Mouse (Mus musculus): ENCODE data around the gene Golim4. TPM values are rescaled to one million over a fixed set of nuclear protein-coding genes. Genes with fewer than 3 reads are reported as not detected.
"Not testable (repeated sequence)": the region's sequence is repeated elsewhere in the genome, so short reads cannot be mapped to it uniquely, and the experiment has no call there.

Golim4 gene
- total RNA-seq (2014; fragmentation: Nextera tagmentation) (12.6 and 13.8 TPM in 2 replicates), total RNA-seq (2017) (4.3 and 4.4 TPM in 2 replicates), polyA plus RNA-seq (2012) (5.1 and 9.0 TPM in 2 replicates)

DNA sequence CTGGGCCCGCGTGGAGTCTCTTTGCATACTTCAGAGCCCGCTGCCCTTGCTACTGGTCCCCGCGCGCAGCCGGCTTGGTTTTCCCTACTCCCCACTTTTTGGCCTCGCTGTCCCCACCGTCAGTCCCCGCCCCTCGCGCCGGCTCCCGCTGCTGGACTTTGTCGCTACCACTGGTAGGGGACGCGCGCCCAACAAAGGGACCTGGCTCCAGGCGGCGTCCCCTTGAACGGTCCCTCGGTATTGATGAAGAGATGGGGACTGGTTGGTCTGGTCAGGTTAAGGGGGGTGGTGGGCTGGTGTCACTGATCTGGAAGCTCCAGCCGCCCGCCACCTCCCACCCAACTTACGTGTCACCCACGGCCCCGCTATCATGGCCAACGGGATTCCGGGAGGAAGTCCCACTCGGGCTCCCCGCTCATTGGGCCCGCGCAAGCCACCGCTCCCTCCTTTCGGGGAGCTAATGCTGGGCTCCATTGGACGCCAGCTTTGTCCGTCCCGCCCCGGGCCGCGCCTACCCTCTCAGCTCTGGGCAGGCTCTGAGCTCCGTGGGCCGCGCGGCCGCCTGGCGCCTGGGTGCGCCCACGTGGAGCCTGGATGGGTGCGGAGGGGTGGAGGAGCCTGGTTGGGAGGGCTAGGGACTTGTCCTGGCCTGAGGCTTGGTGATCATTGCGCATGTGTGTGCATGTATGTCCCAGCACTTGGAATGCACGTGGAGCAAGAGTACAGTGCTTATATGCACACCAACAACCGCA lies at the start of gene Golim4:
Gene Golim4, minus strand, starts transcription at position 399 of the 752 bp plus-strand sequence.
- Histone ChIP-seq H3K27me3 (ENCODE audit: insufficient read depth, low read length) (no peaks in the 10 kb centered on the region), H3K36me3 (replicated peaks) (peaks cover 4% of the 10 kb centered on the region), H3K9me3 (replicated peaks) (peaks cover 16% of the 10 kb centered on the region), H3K4me3 (ENCODE audit: low read depth, low read length) (peak within 1 kb of the TSS; percentile 73), H3K4me1 (ENCODE audit: insufficient read depth, low read depth, low read length) (peaks cover 9% of the 10 kb centered on the region)
- ATAC-seq (ENCODE audit: extremely low read depth, insufficient number of reproducible peaks, low FRiP score, poor library complexity, severe bottlenecking) (peak; percentile 90), DNase-seq (ENCODE audit: low spot score) (peak; percentile 81)
- TF ChIP-seq CTCF (IDR thresholded peaks at IDR 0.05; ENCODE audit: low read depth, low read length): no peak
- no peak for TF ChIP-seq GATA1 (IDR thresholded peaks at IDR 0.05; ENCODE audit: borderline replicate concordance, low read length)
- TF ChIP-seq GATA2 (IDR thresholded peaks at IDR 0.05; ENCODE audit: borderline replicate concordance, low read depth, low read length): no peak
- no peak for TF ChIP-seq TAL1 (conservative IDR thresholded peaks at IDR 0.05; ENCODE audit: low read depth, low read length)
- TF ChIP-seq POLR2AphosphoS5 (IDR thresholded peaks at IDR 0.05; ENCODE audit: insufficient replicate concordance, low read depth, low read length): no peak

DNA sequence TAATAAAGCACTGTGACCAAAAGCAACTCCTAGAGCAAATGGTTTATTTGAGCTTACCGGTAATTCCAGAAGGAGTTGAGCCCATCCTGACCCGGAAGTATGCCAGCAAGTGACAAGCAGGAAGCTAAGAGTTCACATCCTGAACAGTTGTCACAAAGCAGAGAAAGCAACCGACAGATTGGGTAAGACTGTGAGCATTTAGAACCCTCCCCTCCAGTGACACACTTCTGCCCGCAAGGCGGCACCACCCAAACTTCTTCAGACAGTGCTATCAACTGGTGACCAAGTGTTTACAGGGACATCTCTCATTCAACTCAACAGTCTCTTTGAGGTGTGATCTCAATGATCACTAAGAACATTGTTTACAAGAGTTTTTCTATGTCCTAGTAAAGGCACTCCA lies 48.9 kb upstream of the Golim4 start:
- Histone ChIP-seq H3K36me3 (replicated peaks) (no peaks in the 10 kb centered on the region), H3K4me1 (ENCODE audit: insufficient read depth, low read depth, low read length) (no peaks in the 10 kb centered on the region), H3K9me3 (replicated peaks) (no peaks in the 10 kb centered on the region), H3K4me3 (ENCODE audit: low read depth, low read length) (no peak overlapping the region), H3K27me3 (ENCODE audit: insufficient read depth, low read length) (no peaks in the 10 kb centered on the region)
- DNase-seq (ENCODE audit: low spot score): no peak
- no peak for ATAC-seq (ENCODE audit: extremely low read depth, insufficient number of reproducible peaks, low FRiP score, poor library complexity, severe bottlenecking)
- TF ChIP-seq GATA1 (IDR thresholded peaks at IDR 0.05; ENCODE audit: borderline replicate concordance, low read length): no peak
- TF ChIP-seq TAL1 (conservative IDR thresholded peaks at IDR 0.05; ENCODE audit: low read depth, low read length): no peak
- no peak for TF ChIP-seq GATA2 (IDR thresholded peaks at IDR 0.05; ENCODE audit: borderline replicate concordance, low read depth, low read length)
- no peak for TF ChIP-seq CTCF (IDR thresholded peaks at IDR 0.05; ENCODE audit: low read depth, low read length)

DNA sequence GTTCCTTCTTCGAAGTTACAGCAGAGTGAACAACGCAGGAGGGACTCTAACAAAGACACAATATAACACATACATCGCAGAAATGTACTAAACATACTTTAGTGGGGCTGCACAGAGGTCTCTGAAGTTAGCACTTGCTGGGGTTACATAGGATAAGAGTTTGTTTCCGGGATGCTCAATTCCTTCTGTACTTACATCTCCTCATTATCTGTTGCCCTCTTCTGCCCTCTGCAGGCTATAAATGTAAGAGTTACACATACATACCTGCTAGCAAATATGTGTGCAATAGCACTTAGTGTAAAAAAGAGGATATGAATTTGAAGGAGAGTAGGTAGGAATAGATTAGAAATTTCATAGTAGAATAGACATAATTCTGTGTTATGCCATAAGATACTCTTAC lies 44.4 kb upstream of the Golim4 start:
- Histone ChIP-seq H3K36me3 (replicated peaks) (no peaks in the 10 kb centered on the region), H3K27me3 (ENCODE audit: insufficient read depth, low read length) (no peaks in the 10 kb centered on the region), H3K9me3 (replicated peaks) (no peaks in the 10 kb centered on the region), H3K4me3 (ENCODE audit: low read depth, low read length) (no peak overlapping the region), H3K4me1 (ENCODE audit: insufficient read depth, low read depth, low read length) (no peaks in the 10 kb centered on the region)
- DNase-seq (ENCODE audit: low spot score) (no peak), ATAC-seq (ENCODE audit: extremely low read depth, insufficient number of reproducible peaks, low FRiP score, poor library complexity, severe bottlenecking) (no peak)
- TF ChIP-seq GATA1 (IDR thresholded peaks at IDR 0.05; ENCODE audit: borderline replicate concordance, low read length): no peak
- no peak for TF ChIP-seq GATA2 (IDR thresholded peaks at IDR 0.05; ENCODE audit: borderline replicate concordance, low read depth, low read length)
- no peak for TF ChIP-seq CTCF (IDR thresholded peaks at IDR 0.05; ENCODE audit: low read depth, low read length)
- no peak for TF ChIP-seq TAL1 (conservative IDR thresholded peaks at IDR 0.05; ENCODE audit: low read depth, low read length)
- TF ChIP-seq POLR2AphosphoS5 (IDR thresholded peaks at IDR 0.05; ENCODE audit: insufficient replicate concordance, low read depth, low read length): no peak

DNA sequence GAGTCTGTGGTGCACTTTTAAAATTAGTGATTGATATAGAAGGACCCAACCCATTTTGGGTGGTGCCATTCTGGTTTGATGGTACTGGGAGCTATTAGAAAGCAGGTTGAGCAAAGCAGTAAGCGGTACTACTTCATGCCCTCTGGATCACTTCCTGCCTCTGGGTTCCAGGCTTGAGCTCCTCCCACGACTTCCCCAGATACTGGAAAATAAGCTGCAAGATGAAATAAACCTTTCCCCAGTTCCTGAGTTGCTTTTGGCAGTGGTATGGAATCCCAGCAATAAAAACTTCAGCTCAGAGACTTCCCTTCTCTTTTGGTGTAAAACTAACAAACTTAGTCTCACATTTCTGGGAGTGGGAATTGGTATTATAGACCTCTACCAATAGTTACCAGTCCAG lies 43.7 kb upstream of the Golim4 start:
- Histone ChIP-seq H3K4me3 (ENCODE audit: low read depth, low read length) (no peak overlapping the region), H3K27me3 (ENCODE audit: insufficient read depth, low read length) (no peaks in the 10 kb centered on the region), H3K36me3 (replicated peaks) (no peaks in the 10 kb centered on the region), H3K9me3 (replicated peaks) (no peaks in the 10 kb centered on the region), H3K4me1 (ENCODE audit: insufficient read depth, low read depth, low read length) (no peaks in the 10 kb centered on the region)
- no peak for DNase-seq (ENCODE audit: low spot score)
- no peak for ATAC-seq (ENCODE audit: extremely low read depth, insufficient number of reproducible peaks, low FRiP score, poor library complexity, severe bottlenecking)
- TF ChIP-seq CTCF (IDR thresholded peaks at IDR 0.05; ENCODE audit: low read depth, low read length): no peak
- TF ChIP-seq TAL1 (conservative IDR thresholded peaks at IDR 0.05; ENCODE audit: low read depth, low read length): no peak
- no peak for TF ChIP-seq POLR2AphosphoS5 (IDR thresholded peaks at IDR 0.05; ENCODE audit: insufficient replicate concordance, low read depth, low read length)
- no peak for TF ChIP-seq GATA1 (IDR thresholded peaks at IDR 0.05; ENCODE audit: borderline replicate concordance, low read length)
- TF ChIP-seq GATA2 (IDR thresholded peaks at IDR 0.05; ENCODE audit: borderline replicate concordance, low read depth, low read length): no peak

DNA sequence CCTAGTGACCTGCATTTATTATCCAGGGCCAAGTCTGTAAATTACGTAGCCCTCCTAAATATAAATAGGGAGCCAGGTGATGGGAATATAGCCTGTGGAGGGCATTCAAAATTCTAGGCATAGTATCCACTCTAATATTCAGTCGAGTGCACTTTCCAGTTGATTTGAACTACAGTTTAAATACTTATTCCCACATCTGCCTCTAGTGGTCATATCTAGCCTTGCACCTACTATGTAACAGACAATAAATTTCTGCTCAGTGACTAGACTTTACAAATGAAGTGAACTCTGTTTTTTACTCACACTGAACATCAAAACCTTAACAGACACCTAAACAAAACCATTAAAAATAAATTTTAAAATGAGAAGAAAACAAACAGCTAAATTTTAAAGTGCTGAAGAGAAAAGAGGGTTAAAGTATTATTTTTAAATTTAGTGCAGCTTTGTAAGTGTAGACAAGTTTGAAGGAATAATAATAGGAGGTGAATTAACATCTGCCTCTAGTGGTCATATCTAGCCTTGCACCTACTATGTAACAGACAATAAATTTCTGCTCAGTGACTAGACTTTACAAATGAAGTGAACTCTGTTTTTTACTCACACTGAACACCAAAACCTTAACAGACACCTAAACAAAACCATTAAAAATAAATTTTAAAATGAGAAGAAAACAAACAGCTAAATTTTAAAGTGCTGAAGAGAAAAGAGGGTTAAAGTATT lies 24.4 kb upstream of the Golim4 start:
- not testable (repeated sequence) for ATAC-seq (ENCODE audit: extremely low read depth, insufficient number of reproducible peaks, low FRiP score, poor library complexity, severe bottlenecking); H3K4me1 ChIP-seq (ENCODE audit: insufficient read depth, low read depth, low read length); H3K36me3 ChIP-seq (replicated peaks)

DNA sequence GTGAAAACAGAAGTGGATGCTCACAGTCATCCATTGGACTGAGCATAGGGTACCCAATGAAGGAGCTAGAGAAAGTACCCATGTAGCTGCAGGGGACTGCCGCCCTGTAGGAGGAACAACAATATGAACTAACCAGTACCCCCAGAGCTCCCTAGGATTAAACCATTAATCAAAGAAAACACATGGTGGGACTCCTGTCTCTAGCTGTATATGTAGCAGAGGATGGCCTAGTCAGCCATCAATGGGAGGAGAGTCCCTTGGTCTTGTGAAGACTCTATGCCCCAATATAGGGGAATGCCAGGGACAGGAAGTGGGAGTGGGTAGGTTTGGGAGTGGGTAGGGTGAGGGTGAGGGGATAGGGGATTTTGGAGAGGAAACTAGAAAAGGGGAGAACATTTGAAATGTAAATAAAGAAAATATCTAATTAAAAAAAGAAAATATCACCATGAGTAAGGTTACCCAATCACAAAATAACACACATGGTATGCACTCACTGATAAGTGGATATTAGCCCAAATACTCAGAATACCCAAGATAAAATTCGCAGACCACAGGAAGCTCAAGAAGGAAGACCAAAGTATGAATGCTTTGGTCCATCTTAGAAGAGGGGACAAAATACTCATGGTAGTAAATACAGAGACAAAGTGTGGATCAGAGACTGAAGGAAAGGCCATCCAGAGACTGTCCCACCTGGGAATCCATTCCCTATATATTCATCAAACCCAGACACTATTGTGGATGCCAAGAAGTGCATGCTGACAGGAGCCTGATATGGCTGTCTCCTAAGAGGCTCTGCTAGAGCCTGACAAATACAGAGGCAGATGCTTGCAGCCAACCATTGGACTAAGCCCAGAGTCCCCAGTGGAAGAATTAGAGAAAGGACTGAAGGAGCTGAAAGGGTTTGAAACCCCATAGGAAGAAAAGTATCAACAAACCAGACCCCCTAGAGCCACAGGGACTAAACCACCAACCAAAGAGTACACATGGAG lies 6.3 kb upstream of the Golim4 start:
- not testable (repeated sequence) for H3K9me3 ChIP-seq (replicated peaks); H3K36me3 ChIP-seq (replicated peaks); H3K27me3 ChIP-seq (ENCODE audit: insufficient read depth, low read length); H3K4me1 ChIP-seq (ENCODE audit: insufficient read depth, low read depth, low read length); DNase-seq (ENCODE audit: low spot score); ATAC-seq (ENCODE audit: extremely low read depth, insufficient number of reproducible peaks, low FRiP score, poor library complexity, severe bottlenecking); H3K4me3 ChIP-seq (ENCODE audit: low read depth, low read length)

More for the DNA sequence above, 24.4 kb upstream of the Golim4 start:
- not testable (repeated sequence) for H3K27me3 ChIP-seq (ENCODE audit: insufficient read depth, low read length); H3K4me3 ChIP-seq (ENCODE audit: low read depth, low read length); DNase-seq (ENCODE audit: low spot score); H3K9me3 ChIP-seq (replicated peaks)

Measured in G1E (cell line).